Mouse (Mus musculus): ENCODE measurements around the gene Ubr1. TPM values are rescaled to one million over a fixed set of nuclear protein-coding genes. Genes with fewer than 3 reads are reported as not detected.

Ubr1 gene
- polyA plus RNA-seq (2016; fragmentation: Nextera tagmentation; extraction: Ambion mirVana): 24.5 and 27.3 TPM in 2 replicates

- Histone ChIP-seq H3K36me3 (replicated peaks) (peaks cover 8% of the 10 kb centered on the region; the same call in 1 of the 2 replicates), H3K4me3 (peak within 1 kb of the TSS; percentile 90), H3K4me1 (peaks cover 22% of the 10 kb centered on the region), H3K9me3 (no peaks in the 10 kb centered on the region), H3K27me3 (replicated peaks; ENCODE audit: low read depth, poor library complexity, severe bottlenecking) (peaks cover under 1% of the 10 kb centered on the region; the same call in 1 of the 2 replicates), H3K27ac (replicated peaks) (peak within 1 kb of the TSS; percentile 96)
- peak; percentile 93 for DNase-seq (ENCODE audit: low spot score)
- under 1% methylated on average over 39 of the region's 39 CpGs for WGBS
Observed at GRCm38 (mm10) chr2:120970559-120971080, at the start of gene Ubr1. Gene Ubr1, minus strand, starts transcription at chr2:120970715.

DNA sequence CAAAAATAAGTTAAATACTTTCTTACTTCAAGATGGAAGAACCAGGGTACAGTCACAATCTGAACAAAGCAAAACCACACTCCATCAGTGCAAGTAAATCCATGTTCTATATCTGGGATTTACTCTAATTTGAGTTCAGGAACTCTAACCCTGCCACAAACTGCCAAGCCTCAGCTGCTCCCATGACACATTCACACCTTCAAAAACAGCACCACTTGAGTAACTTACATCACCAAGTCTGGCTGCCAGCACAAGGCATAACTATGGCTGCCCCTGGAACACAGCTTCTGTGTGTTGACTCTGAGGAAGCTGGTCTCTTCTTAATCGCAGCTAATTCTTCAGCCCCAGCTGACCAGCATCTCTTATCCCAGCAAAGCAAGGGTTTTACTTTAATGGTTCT, 46.6 kb upstream of the Ubr1 start:
- Histone ChIP-seq H3K4me3 (no peak overlapping the region), H3K9me3 (no peaks in the 10 kb centered on the region), H3K36me3 (replicated peaks) (peaks cover 46% of the 10 kb centered on the region), H3K27me3 (replicated peaks; ENCODE audit: low read depth, poor library complexity, severe bottlenecking) (no peaks in the 10 kb centered on the region), H3K4me1 (no peaks in the 10 kb centered on the region), H3K27ac (replicated peaks) (no peak overlapping the region)
- DNase-seq (ENCODE audit: low spot score): no peak
- WGBS: 94% methylated on average over 1 of the region's 1 CpGs

DNA sequence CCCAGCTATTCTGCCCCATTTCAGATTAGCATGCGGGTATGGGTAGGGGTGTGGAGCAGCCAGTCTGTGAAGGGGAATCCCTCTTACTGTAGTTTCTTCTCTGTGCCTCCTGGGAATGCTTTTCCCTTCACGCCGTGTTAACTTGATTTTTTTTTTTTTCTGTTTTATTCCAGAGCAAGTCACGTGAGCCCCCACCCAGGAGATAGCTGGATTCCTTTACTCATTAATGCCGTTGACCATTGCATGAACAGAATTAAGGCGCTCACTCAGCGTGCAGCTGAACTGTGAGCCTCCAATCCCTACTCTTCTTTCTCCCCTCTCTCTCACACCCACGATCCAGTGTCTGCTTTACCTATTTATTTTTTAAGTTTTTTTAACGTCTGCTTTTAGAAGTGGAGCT, 45.7 kb upstream of the Ubr1 start:
- Histone ChIP-seq H3K9me3 (no peaks in the 10 kb centered on the region), H3K4me1 (no peaks in the 10 kb centered on the region), H3K27me3 (replicated peaks; ENCODE audit: low read depth, poor library complexity, severe bottlenecking) (no peaks in the 10 kb centered on the region), H3K4me3 (no peak overlapping the region), H3K36me3 (replicated peaks) (peaks cover 54% of the 10 kb centered on the region), H3K27ac (replicated peaks) (no peak overlapping the region)
- WGBS: 89% methylated on average over 9 of the region's 9 CpGs
- DNase-seq (ENCODE audit: low spot score): no peak

- H3K9me3 ChIP-seq: no peaks in the 10 kb centered on the region
- no peaks in the 10 kb centered on the region for H3K4me1 ChIP-seq
- WGBS: 79% methylated on average over 2 of the region's 2 CpGs
- no peak overlapping the region for H3K4me3 ChIP-seq
- H3K27me3 ChIP-seq (replicated peaks; ENCODE audit: low read depth, poor library complexity, severe bottlenecking): no peaks in the 10 kb centered on the region
- no peak for DNase-seq (ENCODE audit: low spot score)
- H3K27ac ChIP-seq (replicated peaks): no peak overlapping the region
- peaks cover 54% of the 10 kb centered on the region for H3K36me3 ChIP-seq (replicated peaks)
Observed at GRCm38 (mm10) chr2:121015507-121015906, 45.0 kb upstream of the Ubr1 start.

GRCm38 (mm10) chr2:121012676-121013075, 42.2 kb upstream of the Ubr1 start:
- WGBS: 92% methylated on average over 9 of the region's 9 CpGs
- Histone ChIP-seq H3K4me1 (peaks cover 13% of the 10 kb centered on the region), H3K9me3 (no peaks in the 10 kb centered on the region), H3K36me3 (replicated peaks) (peaks cover 50% of the 10 kb centered on the region), H3K27ac (replicated peaks) (no peak overlapping the region), H3K4me3 (no peak overlapping the region), H3K27me3 (replicated peaks; ENCODE audit: low read depth, poor library complexity, severe bottlenecking) (no peaks in the 10 kb centered on the region)
- no peak for DNase-seq (ENCODE audit: low spot score)

GRCm38 (mm10) chr2:121009071-121009677, 38.7 kb upstream of the Ubr1 start:
- 30% methylated on average over 5 of the region's 5 CpGs for WGBS
- H3K4me1 ChIP-seq: peaks cover 13% of the 10 kb centered on the region
- peak overlapping the region; percentile 90 for H3K4me3 ChIP-seq
- H3K27ac ChIP-seq (replicated peaks): no peak overlapping the region
- H3K27me3 ChIP-seq (replicated peaks; ENCODE audit: low read depth, poor library complexity, severe bottlenecking): no peaks in the 10 kb centered on the region
- H3K9me3 ChIP-seq: no peaks in the 10 kb centered on the region
- H3K36me3 ChIP-seq (replicated peaks): peaks cover 27% of the 10 kb centered on the region
- DNase-seq (ENCODE audit: low spot score): no peak

DNA sequence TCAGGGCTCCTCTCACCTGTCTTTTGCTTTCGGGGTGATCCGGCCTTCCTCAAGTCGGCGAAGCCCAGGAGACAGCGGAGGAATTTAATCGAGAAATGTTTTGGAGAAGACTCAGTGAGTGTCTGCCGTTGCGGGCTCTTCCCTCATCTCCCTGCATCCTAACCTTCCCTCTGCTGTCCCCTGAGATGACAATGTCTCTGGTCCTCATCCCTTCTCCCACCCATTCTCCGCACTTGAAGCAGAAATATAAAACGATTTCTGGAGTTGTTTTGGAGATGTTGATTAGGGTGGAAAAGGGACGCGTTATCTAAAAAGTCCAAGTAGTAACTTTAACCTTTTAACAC, 38.1 kb upstream of the Ubr1 start:
- H3K9me3 ChIP-seq: no peaks in the 10 kb centered on the region
- H3K27ac ChIP-seq (replicated peaks): peak overlapping the region; percentile 81
- peaks cover 13% of the 10 kb centered on the region for H3K4me1 ChIP-seq
- WGBS: 2% methylated on average over 12 of the region's 12 CpGs
- DNase-seq (ENCODE audit: low spot score): no peak
- no peaks in the 10 kb centered on the region for H3K27me3 ChIP-seq (replicated peaks; ENCODE audit: low read depth, poor library complexity, severe bottlenecking)
- H3K4me3 ChIP-seq: peak overlapping the region; percentile 90
- H3K36me3 ChIP-seq (replicated peaks): peaks cover 24% of the 10 kb centered on the region

GRCm38 (mm10) chr2:121007925-121008663, 37.6 kb upstream of the Ubr1 start, which contains the start of gene Ccndbp1:
Gene Ccndbp1, plus strand, starts transcription at chr2:121008403.
- H3K4me1 ChIP-seq: peaks cover 13% of the 10 kb centered on the region
- no peaks in the 10 kb centered on the region for H3K9me3 ChIP-seq
- H3K36me3 ChIP-seq (replicated peaks): peaks cover 18% of the 10 kb centered on the region
- WGBS: 2% methylated on average over 34 of the region's 34 CpGs
- no peaks in the 10 kb centered on the region for H3K27me3 ChIP-seq (replicated peaks; ENCODE audit: low read depth, poor library complexity, severe bottlenecking)
- peak within 1 kb of the TSS; percentile 90 for H3K4me3 ChIP-seq
- H3K27ac ChIP-seq (replicated peaks): peak within 1 kb of the TSS; percentile 81
- DNase-seq (ENCODE audit: low spot score): peak; percentile 94

GRCm38 (mm10) chr2:121006986-121007385, 36.5 kb upstream of the Ubr1 start:
- Histone ChIP-seq H3K9me3 (no peaks in the 10 kb centered on the region), H3K36me3 (replicated peaks) (peaks cover 7% of the 10 kb centered on the region; the same call in 1 of the 2 replicates), H3K4me1 (peaks cover 13% of the 10 kb centered on the region), H3K27me3 (replicated peaks; ENCODE audit: low read depth, poor library complexity, severe bottlenecking) (no peaks in the 10 kb centered on the region), H3K27ac (replicated peaks) (no peak overlapping the region), H3K4me3 (no peak overlapping the region)
- DNase-seq (ENCODE audit: low spot score): no peak
- WGBS: 85% methylated on average over 1 of the region's 1 CpGs

DNA sequence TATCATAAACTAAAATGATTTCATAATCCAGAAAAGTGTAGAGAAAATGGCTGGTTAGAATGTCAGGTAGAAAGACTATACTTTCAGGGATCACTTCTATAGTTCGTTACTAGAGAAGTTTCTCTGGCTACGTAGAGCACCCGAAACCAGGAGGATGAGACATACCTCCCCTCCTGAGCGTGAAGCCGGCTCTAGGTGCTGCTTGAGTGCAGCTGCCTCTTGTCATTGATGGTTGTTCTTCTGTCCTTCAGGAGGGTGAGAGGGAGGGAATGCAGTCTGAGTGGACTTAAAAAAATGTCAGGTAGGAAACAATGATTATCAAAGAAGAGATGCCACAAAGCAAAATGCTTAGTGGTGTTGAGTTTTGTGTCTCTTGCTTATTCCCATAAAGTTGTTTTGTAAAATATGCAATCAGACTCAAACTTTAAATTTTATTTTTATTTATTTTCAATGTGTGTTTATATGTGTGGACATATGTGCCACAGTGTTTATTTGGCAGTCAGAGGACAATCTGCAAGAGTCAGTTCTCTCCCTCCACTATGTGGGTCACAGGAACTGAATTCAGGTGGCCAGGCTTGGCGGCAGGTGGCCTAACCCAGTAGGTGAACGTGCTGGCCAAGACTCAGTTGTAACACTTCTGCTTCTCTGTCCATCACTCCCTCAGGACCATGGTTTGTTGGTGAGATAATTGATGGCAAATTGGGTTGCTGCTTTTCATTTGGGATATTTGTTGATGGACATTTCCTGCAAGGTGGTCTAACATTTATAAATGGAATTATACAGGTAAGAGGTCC, 33.7 kb upstream of the Ubr1 start:
- Histone ChIP-seq H3K27me3 (replicated peaks; ENCODE audit: low read depth, poor library complexity, severe bottlenecking) (no peaks in the 10 kb centered on the region), H3K4me3 (no peak overlapping the region), H3K9me3 (no peaks in the 10 kb centered on the region), H3K4me1 (peaks cover 9% of the 10 kb centered on the region), H3K36me3 (replicated peaks) (no peaks in the 10 kb centered on the region), H3K27ac (replicated peaks) (no peak overlapping the region)
- DNase-seq (ENCODE audit: low spot score): no peak
- 86% methylated on average over 7 of the region's 7 CpGs for WGBS

- no peak overlapping the region for H3K27ac ChIP-seq (replicated peaks)
- no peak overlapping the region for H3K4me3 ChIP-seq
- H3K9me3 ChIP-seq: no peaks in the 10 kb centered on the region
- peaks cover 2% of the 10 kb centered on the region; the same call in 1 of the 2 replicates for H3K4me1 ChIP-seq
- no peaks in the 10 kb centered on the region for H3K36me3 ChIP-seq (replicated peaks)
- 66% methylated on average over 2 of the region's 2 CpGs for WGBS
- no peak for DNase-seq (ENCODE audit: low spot score)
- H3K27me3 ChIP-seq (replicated peaks; ENCODE audit: low read depth, poor library complexity, severe bottlenecking): no peaks in the 10 kb centered on the region
Observed at GRCm38 (mm10) chr2:121003586-121003985, 33.1 kb upstream of the Ubr1 start.

- 90% methylated on average over 8 of the region's 8 CpGs for WGBS
- Histone ChIP-seq H3K4me3 (no peak overlapping the region), H3K27ac (replicated peaks) (no peak overlapping the region), H3K9me3 (no peaks in the 10 kb centered on the region), H3K4me1 (no peaks in the 10 kb centered on the region), H3K27me3 (replicated peaks; ENCODE audit: low read depth, poor library complexity, severe bottlenecking) (no peaks in the 10 kb centered on the region), H3K36me3 (replicated peaks) (no peaks in the 10 kb centered on the region)
- no peak for DNase-seq (ENCODE audit: low spot score)
Observed at GRCm38 (mm10) chr2:120998863-120999262, 28.3 kb upstream of the Ubr1 start.

Measured in embryonic facial prominence, embryonic 10.5 days (tissue).